Mouse (Mus musculus) adrenal gland, postnatal 4 days (tissue): ENCODE data around the gene Atp5g2. TPM values are rescaled to one million over a fixed set of nuclear protein-coding genes. Genes with fewer than 3 reads are reported as not detected.
A peak's percentile ranks its signal among the peaks of the same experiment; 100 is the strongest.
"Not testable (repeated sequence)": the region's sequence is repeated elsewhere in the genome, so short reads cannot be mapped to it uniquely, and the experiment has no call there.

Source experiments
- DNase-seq, 2 experiments: peaks; one replicate each; pipeline ENCODE4 v3.0.0; 2021 to 2022; ENCODE audit warnings: low spot score in 2 of 2, mixed read lengths in 2 of 2
- total RNA-seq, 2 experiments: library from RNA; stranded (reverse); gene quantifications; 2 replicates each; pipeline ENCODE4 v1.2.3; 2021

Gene Atp5g2
- total RNA-seq, 2 experiments from 2014 or later, result 18.1 to 18.2 TPM

DNA sequence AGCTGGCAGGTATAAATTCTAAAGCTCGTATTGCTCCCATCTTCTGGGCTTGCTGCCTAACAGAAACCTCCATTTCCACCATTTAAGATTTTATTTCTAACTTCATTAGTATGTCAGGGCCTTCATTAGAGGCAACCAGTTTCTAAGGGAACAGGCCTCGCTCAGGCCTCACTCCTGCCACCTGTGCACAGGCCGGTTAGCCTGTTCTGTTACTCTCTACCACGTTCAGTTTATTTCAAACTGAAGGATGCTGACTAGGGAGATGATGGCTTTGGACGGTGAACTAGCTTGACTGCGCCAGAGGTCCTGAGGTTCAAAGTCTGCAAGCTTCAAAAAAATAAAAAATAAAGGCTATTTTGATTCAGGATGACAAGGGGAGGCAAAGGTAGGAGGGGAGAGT lies 1.9 kb downstream of the Atp5g2 start:
- no peak for DNase-seq

DNA sequence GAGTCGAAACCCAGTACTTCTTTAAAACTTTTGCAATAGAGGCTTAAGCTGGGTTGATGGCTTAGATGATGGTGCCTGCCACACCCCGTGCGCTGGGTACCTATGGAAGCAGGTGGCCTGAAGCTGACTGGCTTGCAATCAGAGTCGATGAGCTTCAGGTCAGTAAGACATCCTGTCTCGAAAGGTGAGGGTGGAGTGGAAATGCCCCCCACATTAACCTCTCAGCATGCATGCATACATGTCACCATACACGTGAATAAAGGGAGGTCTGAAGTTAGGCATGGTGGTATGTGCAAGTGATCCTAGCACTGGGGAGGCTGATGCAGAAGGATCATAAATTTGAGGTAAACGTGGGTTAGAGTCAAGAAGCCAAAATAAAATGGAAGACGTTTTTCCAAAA lies 2.6 kb downstream of the Atp5g2 start:
- DNase-seq, result no peak

DNA sequence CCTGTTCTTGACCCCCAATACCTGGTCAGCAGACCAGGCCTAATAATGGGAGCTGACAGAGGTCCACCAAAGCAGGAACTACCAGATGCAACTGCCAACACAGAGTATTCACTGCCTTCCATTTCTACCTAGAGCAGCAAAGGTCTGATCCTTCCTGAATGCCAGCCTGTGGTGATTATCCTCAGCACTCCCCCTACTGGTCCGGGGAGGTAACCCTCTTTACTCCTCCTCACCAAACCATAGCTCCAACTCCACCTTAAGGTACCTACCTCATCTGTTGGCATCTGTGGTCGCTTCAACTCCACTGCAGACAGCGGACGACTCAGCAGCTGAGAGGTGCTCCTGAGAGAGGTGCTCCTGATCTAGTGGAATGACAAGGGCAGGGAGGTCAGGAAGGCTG lies 6.7 kb downstream of the Atp5g2 start:
- peak in 1 of 2 experiments; percentile 17 for DNase-seq

DNA sequence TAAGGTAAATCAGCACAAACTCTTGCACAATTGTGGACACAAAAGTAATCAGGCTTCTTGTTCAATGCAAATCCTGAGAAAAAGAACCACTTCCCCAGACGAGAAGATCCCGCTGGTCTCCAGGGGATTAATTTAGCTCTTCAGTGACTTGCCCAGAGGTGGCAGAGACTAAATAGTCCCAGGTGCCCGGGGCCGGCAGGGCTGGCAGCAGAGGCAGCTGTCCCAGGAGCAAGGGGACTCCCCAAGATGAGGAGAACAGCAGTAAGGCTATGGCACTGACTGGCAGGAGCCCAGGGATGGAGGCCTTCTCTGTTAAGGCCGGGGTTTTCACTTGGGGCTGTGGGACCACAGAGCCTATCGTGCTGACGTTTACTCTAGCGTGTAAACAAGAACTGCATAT lies 8.3 kb downstream of the Atp5g2 start:
- DNase-seq, result no peak

DNA sequence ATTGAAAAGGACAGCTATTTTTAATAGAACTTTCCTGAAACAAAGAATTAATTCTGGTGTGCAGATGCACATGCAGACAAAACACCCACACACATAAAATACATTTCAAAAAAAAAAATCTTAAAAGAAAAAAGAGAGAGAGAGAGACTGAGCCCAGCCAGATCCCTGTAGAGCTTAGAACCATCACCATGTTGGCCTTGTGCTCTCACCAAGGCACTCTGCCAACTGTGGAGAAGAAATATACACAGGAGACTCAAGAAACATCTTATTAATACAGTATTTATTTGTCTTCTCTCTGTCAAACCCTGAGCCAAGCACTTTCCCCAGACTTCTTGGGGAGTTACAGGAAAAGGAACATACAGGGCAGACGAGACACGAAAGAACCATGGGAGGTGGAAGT lies 9.6 kb downstream of the Atp5g2 start:
- DNase-seq, result not testable (repeated sequence)

DNA sequence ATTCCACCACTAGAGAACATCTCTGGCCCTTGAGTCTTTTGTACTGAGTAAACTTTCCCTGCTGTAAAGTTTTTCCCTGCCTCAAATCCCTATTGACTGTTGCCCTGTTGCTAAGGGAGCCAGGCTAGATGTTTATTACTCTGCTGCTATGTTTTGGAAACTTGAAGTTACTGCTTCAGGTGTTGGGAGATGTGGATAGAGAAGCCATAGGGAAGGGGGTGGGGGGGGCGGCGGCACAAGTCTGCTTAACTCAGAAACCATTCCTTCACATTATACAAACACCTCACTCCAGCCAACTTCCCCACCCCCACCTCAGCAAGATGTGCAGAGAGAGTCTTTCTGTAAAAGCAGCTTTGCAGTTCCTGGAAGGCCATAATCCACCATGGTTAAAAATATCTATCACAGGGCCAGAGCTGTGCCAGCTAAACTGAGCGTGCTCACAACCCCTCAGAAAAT lies 14.2 kb downstream of the Atp5g2 start:
- no peak for DNase-seq

DNA sequence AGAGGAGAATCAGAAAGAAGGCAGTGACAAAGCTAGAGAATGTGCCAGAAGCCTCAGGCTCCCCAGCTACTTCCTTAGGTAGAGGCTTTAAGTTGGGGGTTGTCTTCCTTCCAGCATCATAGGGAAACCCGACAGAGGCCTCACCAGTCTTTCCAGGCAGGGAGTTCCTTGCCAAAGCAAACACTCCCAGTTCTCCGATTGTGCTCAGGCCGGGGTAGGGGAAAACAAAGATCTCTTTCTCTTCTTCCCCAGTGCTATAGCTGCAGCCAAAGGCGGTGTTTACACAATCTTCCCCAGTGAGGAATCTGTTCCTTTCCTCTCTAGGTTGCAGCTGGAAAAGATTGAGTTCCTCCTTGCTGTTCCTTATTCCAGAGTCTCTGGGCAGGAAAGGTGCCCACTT lies 15.5 kb downstream of the Atp5g2 start:
- DNase-seq, result no peak

DNA sequence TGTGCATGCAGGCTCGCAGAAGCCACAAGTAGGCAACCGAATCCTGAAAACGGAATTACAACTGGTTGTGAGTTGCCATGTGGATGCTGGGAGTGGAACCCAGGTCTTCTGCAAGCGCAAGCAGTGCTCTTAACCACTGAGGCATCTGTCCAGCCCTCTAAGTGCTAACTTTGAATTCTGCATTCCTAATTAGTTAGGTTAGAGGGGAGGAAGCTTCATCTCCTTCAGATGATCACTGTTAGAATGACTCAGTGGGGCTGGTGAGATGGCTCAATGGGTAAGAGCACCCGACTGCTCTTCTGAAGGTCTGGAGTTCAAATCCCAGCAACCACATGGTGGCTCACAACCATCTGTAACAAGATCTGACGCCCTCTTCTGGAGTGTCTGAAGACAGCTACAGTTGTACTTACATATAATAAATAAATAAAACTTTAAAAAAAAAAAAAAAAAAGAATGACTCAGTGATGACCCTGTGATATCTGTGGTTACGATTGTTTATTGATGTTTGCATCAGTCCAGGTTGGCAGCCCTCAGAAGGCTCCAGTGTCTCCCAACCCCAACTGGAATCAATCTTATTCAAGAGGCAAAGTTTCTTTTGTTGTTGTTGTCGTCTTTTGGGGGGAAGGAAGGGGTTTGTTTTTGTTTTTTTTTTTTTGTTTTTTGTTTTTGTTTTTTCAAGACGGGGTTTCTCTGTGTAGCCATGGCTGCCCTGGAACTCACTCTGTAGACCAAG lies 20.1 kb downstream of the Atp5g2 start:
- not testable (repeated sequence) for DNase-seq

DNA sequence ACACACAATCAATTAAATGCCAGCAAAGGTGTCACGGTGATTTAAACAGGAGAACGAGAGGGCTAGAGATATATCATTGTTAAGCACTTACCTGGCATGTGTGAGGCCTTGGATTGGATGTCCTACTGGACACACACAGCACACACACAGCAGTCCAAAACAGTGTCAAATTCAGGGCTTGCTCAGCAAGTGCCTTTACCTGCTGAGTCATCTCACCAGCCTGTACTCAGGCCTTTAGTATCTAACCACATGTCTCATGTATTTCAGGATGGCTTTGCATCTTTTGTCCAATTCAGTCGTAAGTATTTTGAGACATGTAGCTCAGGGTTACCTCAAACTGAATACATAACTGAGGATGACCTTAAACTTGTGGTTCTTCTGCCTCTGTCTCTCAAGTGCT lies 21.0 kb downstream of the Atp5g2 start:
- DNase-seq, result no peak

DNA sequence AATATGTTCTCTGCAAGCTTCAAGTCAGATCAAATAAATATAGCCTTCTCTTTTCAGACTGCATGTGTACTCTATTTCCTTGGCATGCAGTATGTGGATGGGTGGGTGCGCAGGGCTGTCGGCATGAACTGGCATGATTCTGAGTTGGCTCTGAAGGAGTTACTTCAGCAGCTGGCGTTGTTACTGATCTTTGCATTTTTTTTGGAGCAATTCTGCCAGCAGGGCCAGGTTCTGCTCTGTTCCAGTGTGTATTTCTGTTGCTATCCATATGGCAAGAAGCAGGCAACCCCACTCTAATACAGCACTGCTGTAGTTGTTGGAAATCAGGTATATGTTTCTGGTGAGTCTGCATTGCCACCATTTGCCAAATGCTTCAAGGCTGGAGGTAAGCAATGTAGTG lies 36.3 kb downstream of the Atp5g2 start:
- no peak for DNase-seq

DNA sequence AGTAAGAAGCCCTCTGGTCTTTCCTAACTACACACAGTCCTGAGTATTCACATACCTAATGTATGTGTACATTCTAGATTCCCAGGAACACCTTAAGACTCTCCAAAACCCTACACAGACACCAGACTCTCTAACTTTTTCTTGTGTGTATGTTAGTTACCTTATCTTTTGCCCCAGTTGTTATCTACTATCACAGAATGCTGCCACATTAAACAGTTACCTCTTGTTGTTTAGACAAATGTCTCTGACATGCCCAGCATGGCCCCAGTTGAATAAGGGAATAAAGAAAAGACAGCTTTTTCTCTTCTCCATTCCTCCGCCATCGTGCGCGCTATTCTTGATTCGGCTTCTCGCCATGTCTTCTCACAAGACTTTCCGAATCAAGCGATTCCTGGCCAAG lies 37.5 kb downstream of the Atp5g2 start:
- no peak for DNase-seq

DNA sequence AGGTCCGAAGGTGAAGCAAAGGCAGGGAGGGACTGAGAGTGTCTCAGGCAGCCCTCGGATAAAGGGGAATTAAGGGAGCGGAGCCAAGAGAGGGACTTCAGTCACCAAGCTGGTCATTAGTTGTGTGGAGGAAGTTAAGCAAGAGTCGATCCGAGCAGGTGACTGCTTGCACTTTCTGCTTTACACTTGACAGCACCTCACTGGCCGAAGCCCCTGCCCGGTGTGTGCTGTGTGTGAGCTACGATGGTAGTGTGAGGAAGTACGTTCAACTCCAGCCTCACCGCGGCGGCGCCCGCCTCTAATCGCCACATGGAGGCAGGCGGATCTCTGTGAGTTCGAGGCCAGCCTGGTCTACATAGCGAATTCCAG lies 46.5 kb downstream of the Atp5g2 start:
- DNase-seq, result no peak

DNA sequence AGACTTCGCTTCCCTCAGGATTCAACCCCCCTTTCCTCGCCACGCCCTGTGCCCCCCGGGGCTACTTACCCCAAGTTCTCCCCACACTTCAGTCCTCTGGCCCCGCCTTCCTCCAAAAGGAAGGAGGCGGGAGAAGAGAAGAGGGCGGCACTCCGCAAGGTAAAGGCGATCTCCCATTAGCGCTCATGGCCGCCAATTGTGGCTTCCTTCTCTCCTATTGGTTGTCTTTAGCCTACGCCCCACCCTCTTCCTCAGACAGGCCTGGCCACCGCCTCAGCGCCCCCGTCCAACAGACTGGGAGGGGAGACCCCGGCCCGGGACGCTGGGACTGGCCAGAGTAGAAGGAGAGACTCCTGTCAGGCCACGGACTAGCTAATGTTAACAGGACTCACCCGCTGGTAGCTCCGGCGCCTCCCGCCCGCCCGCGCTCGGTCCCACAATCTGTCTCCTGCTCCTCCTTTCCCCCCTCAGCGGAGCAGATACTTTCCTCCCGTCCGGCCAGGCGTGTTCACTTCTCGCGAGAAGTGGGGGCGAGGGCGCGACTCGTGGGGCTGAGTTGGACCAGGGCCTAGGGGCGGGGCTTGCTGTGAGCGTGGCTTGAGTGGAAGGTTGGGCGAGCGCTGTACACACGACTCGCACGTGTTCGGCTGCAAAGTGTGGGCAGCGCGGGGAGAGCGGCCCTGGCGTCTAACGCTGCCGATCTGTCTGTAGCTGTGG lies 47.0 kb downstream of the Atp5g2 start, which contains the start of the genes Gm28047 and Atf7:
Gene Gm28047, minus strand, starts transcription at position 98 of the 717 bp plus-strand sequence.
Gene Atf7, minus strand, starts transcription at position 495 of the 717 bp plus-strand sequence.
- peak; percentile 98 to 100 for DNase-seq

DNA sequence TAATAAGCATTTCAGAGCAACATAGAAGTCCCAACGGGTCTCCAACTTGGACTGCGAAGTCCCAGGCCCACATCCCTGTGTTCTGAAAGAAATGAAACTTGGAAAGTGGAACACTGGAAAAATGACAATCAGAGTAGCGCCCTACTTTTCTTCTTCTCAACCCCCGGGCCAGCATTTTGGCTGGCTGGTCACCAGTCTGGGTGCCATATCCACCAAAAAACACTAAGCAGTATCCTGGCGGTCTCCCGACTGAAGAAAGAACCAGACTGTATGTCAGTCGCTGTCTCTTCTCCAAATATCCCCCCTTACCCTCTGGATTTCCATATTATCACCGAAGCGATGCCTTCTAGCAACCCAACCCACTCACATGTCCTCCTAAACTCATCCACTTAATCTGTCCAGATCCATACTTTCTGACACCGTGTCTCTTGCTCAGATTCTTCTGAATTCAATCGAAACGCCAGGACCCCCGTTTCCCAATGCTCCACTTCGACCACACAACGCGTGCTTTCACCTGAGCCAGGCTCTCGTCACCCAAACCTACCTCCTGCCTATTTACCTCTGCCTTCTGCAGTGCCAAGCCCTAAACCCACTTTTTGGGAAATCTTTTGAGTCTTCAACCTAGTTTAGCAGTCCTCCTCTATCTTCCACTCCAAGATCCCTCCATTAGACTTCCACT lies 47.7 kb downstream of the Atp5g2 start:
- no peak for DNase-seq

DNA sequence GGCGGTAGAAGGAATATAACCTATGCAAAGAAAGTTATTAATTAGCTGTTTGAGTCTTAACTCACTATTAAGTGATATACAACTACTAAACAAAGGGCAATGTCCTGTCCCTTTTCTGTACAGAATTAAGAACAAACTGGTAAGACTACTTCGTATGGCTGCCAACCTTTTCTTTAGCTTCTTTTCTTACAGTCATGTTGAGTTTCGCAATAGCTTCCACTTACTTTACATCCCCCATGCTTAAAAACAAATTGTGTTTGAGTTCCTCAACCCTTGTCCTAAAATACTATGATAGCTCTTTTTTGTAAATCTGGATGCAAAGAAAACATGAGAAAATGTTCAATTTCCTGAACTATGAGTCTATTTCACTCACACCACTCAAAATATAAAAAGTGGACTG lies 49.0 kb downstream of the Atp5g2 start:
- no peak for DNase-seq

DNA sequence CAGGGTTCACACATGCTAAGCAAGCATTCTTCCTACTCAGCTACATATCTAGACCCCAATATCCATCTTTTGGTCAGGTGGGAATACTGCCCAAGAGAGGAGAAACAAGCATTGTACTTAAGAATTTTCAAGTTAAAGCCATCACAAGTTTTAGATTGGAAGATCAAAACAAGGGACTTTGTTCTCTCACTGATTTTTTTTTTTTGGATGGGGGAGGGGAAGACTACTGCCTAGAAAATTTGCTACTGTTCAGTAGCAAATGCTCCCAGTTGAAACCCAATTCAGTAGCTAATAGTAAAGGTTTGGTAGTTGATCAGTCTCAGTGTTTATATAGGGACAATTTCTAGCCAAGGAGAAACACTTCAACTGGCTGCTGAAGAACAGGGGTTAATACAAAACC lies 49.6 kb downstream of the Atp5g2 start:
- DNase-seq, result no peak

DNA sequence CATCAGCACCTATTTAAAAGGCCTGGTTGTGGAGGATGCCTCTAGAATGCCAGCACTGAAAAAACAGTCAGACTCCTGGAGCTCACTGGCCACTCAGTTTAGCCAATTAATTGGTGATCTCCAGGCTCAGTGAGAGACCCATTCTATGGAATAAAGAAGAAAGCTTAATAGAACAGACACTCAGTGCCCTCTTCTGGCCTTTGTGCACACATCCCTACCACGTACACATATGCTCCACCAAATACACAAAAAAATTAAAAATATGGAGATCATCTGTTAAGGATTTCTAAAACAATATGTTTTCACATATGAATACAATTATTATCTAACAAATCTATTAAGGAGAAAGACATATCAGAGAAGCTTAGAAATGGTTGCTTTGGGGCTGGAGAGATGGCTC lies 51.4 kb downstream of the Atp5g2 start:
- DNase-seq, result no peak

DNA sequence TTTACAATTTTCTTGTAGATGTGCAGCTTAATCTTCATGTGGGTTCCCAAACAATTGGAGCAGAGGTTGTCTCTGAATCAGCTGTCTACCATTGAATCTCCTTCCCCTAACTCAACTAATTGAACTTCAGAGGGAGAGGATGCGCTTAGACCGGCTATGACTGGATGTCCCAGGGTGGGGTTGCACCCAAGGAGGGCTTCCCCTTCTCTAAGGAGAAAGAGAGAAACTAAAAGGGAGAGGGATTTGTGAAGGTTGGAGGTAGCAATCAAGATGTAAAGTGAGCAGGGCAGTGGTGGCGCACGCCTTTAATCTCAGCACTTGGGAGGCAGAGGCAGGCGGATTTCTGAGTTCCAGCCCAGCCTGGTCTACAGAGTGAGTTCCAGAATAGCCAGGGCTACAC lies 52.7 kb downstream of the Atp5g2 start:
- DNase-seq, result no peak

DNA sequence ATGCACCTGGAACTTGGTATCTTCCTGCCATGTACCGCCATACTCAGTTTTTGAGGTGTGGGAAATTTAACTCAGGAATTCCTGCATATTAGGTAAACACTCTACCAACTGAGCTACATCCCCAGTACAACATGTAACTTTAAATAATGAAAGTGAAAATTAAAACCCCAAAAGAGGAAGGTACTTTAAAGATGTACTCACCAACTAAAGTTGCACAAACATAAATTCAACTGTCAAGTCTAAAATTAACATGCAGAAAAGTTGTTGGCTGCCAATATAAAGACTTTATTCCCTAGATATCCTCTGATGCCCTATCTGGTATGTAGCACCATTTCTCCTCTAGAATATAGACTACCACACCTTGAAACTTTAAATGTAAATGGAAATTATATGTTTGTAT lies 54.5 kb downstream of the Atp5g2 start:
- no peak for DNase-seq

DNA sequence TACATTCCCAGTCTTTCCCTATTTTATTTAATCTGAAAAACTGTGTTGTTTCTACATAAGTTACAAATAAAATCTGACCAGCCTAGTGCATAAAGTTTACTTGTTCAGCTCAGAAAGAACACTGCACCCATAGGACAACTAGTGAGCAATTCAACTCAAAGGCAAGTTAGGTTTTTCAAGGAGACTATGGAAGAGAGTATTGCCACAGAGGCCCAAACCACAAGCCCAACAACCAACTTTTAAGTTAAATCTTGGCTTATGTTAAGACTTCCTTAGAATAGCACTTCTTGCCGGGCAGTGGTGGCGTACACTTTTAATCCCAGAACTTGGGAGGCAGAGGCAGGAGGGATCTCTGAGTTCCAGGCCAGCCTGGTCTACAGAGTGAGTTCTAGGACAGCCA lies 56.0 kb downstream of the Atp5g2 start:
- no peak for DNase-seq

DNA sequence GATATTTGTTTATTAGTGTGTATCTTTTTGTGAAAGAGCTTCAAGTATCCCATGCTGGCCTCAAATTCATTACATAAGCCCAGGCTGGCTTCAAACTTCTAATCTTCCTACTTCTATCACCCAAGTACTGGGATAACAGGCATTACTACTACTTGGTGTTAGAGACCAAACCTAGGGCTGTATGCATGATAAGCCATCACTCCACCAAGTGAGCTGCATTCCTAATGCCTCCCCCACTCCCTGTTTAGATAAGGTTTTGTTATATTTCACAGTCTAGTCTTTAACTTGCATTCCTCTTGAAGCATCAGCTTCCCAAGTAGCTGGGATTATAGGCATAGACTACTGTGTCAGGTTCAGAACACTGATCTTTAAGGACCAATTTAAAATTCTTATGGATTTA lies 57.9 kb downstream of the Atp5g2 start:
- no peak for DNase-seq

DNA sequence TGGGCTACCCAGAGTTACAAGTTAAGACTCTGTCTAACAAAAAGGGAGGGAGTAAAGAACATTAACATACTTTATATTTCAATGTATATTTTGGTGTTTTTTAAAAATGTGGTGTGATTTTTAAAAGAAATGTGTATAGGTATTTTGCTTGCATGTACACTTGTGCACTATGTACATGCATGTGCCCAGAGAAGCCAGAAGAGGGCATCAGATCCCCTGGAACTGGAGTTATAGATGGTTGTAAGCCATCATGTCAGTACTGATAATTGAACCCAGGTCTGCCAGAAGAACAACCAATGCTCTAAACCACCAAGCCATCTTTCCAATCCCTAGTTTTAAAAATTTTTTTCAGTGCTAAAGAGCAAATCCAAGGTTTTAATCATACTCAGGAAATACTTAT lies 59.2 kb downstream of the Atp5g2 start:
- DNase-seq, result no peak
